Comparison of ENCODE assay signal across 13 mouse cellular contexts in genomic region chr9:78138044-78138676, GRCm38 (mm10). TPM values are rescaled to one million over a fixed set of nuclear protein-coding genes. Genes with fewer than 3 reads are reported as not detected.
DNase-seq lines count a peak whose midpoint lies in the region; ATAC-seq and TF ChIP-seq lines count a peak whose summit lies in the region.
"Had no signal": no experiment of that assay in that cellular context is flagged by ENCODE, and none has a peak within 500 bp of the region (broad histone marks: within the 10 kb centered on the region; RNA-seq: fewer than 3 reads in every experiment).

No protein-coding gene starts in this region.

- peak; percentile 63 for DNase-seq in gastrocnemius, adult 2 months
- DNase-seq in gastrocnemius, postnatal 4 days (ENCODE audit: low spot score in 2 of 2), result no peak
- DNase-seq in 3T3-L1 (ENCODE audit: low read depth, low spot score), result peak; percentile 6
- peak; percentile 40 for DNase-seq in NIH3T3 (ENCODE audit: low read depth)
- DNase-seq in heart, adult 9 months (ENCODE audit: low spot score in 2 of 2), result peak; percentile 47 to 70
- no peak for DNase-seq in ovary, adult 18-20 months (ENCODE audit: low spot score)
- no peak for DNase-seq in frontal cortex, postnatal 10 days (ENCODE audit: low spot score in 2 of 2)
- DNase-seq: forebrain, postnatal 0 days; kidney, adult 11 months; lung, adult 18-20 months; thymus, postnatal 36 days had no signal

- peak overlapping the region; percentile 86 for H3K27ac ChIP-seq in gastrocnemius, adult 2 months
- H3K27ac ChIP-seq: embryonic facial prominence, embryonic 15.5 days had no signal

- TF ChIP-seq CTCF in gastrocnemius, adult 2 months (IDR thresholded peaks at IDR 0.05), result no peak

- ATAC-seq in frontal cortex, adult (ENCODE audit: low TSS enrichment), result no peak
- ATAC-seq: forebrain, postnatal 0 days had no signal

- H3K4me3 ChIP-seq in gastrocnemius, adult 2 months, result no peak overlapping the region
- H3K4me3 ChIP-seq: embryonic facial prominence, embryonic 15.5 days had no signal

- intact Hi-C loops in gastrocnemius, adult 2 months (cut with DNase I), result loop anchor here (2.0 kb wide), 1 partner anchor 21 kb away; no protein-coding TSS in a partner anchor

RNA-seq across cellular contexts. Expression of gene Ick, which starts 29.2 kb away (rescaled TPM):
- 1 to 10 TPM; 5.0 to 6.4 TPM for total RNA-seq in gastrocnemius, adult 2 months (2021)
- total RNA-seq in gastrocnemius, postnatal 4 days (2021), result 10 to 100 TPM; 26.0 to 31.0 TPM

RNA-seq across cellular contexts. Expression of gene Fbxo9, which starts 29.3 kb away (rescaled TPM):
- 10 to 100 TPM; 43.3 to 49.0 TPM for total RNA-seq in gastrocnemius, adult 2 months (2021)
- total RNA-seq in gastrocnemius, postnatal 4 days (2021), result 10 to 100 TPM; 48.1 to 49.1 TPM

RNA-seq across cellular contexts. Expression of gene Gsta4, which starts 44.4 kb away (rescaled TPM):
- 10 to 100 TPM; 10.3 to 22.8 TPM for total RNA-seq in gastrocnemius, adult 2 months (2021)
- total RNA-seq in gastrocnemius, postnatal 4 days (2021), result 1 to 10 TPM; 7.1 to 8.6 TPM

Comparison
In these comparisons a context has a peak if more than half of its experiments do, and no peak if none do; other contexts are left out.
1. DNase-seq: peak in gastrocnemius, adult 2 months (single experiment), 3T3-L1 (single experiment), NIH3T3 (single experiment) and heart, adult 9 months (2 of 2); none in gastrocnemius, postnatal 4 days (0 of 2), ovary, adult 18-20 months (single experiment) and frontal cortex, postnatal 10 days (0 of 2).